24 mouse cellular contexts compared by ENCODE assay signal in the genomic region with DNA sequence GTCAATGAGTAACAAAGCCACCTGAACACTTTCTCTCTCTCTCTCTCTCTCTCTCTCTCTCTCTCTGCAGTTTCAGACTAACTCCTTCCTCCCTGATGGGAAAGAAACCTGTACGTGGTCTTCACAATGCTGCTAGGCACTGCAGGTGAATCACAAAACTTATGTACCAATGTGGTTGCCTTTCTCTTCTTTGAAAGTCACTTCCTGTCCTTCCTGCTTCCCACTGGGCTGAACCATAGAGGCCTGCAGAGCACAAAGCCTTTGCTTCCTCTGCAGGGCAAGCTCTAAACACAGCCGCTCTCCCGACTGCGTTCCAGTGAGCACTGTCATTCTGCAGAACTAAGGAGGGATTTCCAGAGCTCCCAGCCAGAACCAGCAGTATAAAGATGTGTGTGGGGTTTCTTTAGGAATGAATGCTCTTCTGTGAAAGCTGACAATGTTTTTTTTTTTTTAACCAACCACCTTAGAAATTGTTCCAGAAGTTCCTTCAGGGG.
"Had no signal": no experiment of that assay in that cellular context is flagged by ENCODE, and none has a peak within 500 bp of the region (broad histone marks: within the 10 kb centered on the region; RNA-seq: fewer than 3 reads in every experiment).

No protein-coding gene starts in this region.

- H3K4me3 ChIP-seq: gastrocnemius, adult 2 months; heart, embryonic 10.5 days; heart, embryonic 12.5 days; hindbrain, embryonic 10.5 days; hindbrain, embryonic 12.5 days; intestine, embryonic 15.5 days; left cerebral cortex, adult 2 months; limb, embryonic 10.5 days; limb, embryonic 12.5 days; liver, embryonic 13.5 days; liver, embryonic 15.5 days had no signal

- DNase-seq: gastrocnemius, adult 2 months; gastrocnemius, postnatal 10 days; gastrocnemius, postnatal 25 days; heart, adult 18-20 months; heart, postnatal 10 days; heart, postnatal 4 days; kidney, adult 18-20 months; kidney, adult 8-10 months; kidney, postnatal 10 days; kidney, postnatal 25 days; kidney, postnatal 4 days; liver; liver, embryonic 13.5 days; liver, postnatal 0 days had no signal

- H3K27ac ChIP-seq: gastrocnemius, adult 2 months; heart, embryonic 10.5 days; hindbrain, embryonic 10.5 days; hindbrain, embryonic 12.5 days; hindbrain, embryonic 14.5 days; intestine, embryonic 15.5 days; left cerebral cortex, adult 2 months; limb, embryonic 10.5 days; limb, embryonic 12.5 days; liver, embryonic 13.5 days; liver, embryonic 15.5 days had no signal
